Mouse (Mus musculus): Measurements from ENCODE around the gene Hist2h2ab. TPM values are rescaled to one million over a fixed set of nuclear protein-coding genes. Genes with fewer than 3 reads are reported as not detected.

Hist2h2ab gene
- total and polyA plus RNA-seq, 2 experiments = 0.81 to 8.9 TPM

DNA sequence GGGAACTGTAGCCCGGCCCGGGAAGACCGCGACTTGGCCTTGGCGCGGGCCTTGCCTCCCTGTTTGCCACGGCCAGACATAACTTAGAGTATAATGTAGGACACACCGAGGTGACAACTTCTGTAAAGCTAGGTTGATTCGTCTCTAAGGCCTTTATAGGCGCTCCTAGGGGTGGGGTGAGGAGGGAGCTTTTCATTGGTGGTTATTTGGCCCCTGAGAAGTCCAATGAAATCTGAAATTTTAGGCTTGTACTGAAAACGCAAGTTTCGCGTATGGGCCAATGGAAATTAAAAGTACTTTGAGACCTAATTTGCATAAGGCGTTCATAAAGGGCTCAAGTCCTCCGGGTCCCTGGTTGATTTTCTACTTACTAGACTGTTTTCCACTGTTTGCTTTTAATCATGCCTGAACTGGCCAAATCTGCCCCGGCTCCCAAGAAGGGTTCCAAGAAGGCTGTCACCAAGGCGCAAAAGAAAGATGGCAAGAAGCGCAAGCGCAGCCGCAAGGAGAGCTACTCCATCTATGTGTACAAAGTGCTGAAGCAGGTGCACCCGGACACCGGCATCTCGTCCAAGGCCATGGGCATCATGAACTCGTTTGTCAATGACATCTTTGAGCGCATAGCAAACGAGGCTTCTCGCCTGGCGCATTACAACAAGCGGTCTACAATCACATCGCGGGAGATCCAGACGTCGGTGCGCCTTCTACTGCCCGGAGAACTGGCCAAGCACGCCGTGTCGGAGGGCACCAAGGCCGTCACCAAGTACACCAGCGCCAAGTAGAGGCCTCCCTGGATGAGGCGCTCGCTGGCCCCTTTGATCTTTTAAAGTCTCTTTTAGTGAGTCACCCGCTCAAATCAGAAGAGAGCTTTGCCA is 1.3 kb downstream of the Hist2h2ab start, which contains the start of the genes Hist2h2ac and Hist2h2be:
Gene Hist2h2ac, minus strand, starts transcription at position 116 of the 875 bp plus-strand sequence.
Gene Hist2h2be, plus strand, starts transcription at position 355 of the 875 bp plus-strand sequence.
- H3K27me3 ChIP-seq (ENCODE audit: control insufficient read depth, insufficient read depth, low read length) = no peaks in the 10 kb centered on the region
- H3K27ac ChIP-seq (replicated peaks; ENCODE audit: insufficient read depth, low read depth, low read length) = peak within 1 kb of the TSS; percentile 97
- TF ChIP-seq CTCF (IDR thresholded peaks at IDR 0.05; ENCODE audit: low read depth, low read length) = no peak
- TF ChIP-seq POLR2A (IDR thresholded peaks at IDR 0.05; ENCODE audit: extremely low read depth, insufficient read depth, low read length) = peak; percentile 89
- peaks cover 9% of the 10 kb centered on the region for H3K4me1 ChIP-seq (ENCODE audit: control insufficient read depth, insufficient read depth, low read length)
- peak within 1 kb of the TSS; percentile 85 for H3K4me3 ChIP-seq (ENCODE audit: insufficient read depth, low read depth, low read length)
- H3K36me3 ChIP-seq (ENCODE audit: control insufficient read depth, insufficient read depth, low read length) = no peaks in the 10 kb centered on the region
- WGBS = under 1% methylated on average over 43 of the region's 43 CpGs
- peak; percentile 99 for DNase-seq (ENCODE audit: extremely low read depth, low read depth, low spot score)
- peak within 1 kb of the TSS; percentile 93 for H3K9ac ChIP-seq (ENCODE audit: low read depth, low read length)
- H3K79me2 ChIP-seq (ENCODE audit: control insufficient read depth, insufficient read depth, low read length) = no peaks in the 10 kb centered on the region

DNA sequence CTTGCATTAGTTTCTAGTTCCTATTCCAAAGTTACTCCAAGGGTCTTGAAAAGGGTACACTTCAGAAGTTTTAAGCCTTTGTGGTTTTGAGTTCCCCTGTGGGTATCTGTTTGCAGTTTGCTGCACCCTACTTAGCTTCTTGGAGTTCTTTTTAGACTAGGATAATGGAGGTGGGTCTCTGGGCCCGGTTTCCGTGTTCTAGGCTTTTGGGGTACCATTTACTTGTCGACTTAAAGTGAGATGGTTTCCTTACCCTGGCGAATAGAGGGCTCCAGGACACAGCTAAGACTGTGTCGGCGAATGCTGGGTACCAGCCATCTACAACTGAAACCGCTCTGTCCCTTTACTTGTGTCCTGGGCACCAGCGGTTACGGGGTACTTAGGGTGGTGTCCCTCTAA is 2.0 kb downstream of the Hist2h2ab start:
- no peaks in the 10 kb centered on the region for H3K36me3 ChIP-seq (ENCODE audit: control insufficient read depth, insufficient read depth, low read length)
- TF ChIP-seq CTCF (IDR thresholded peaks at IDR 0.05; ENCODE audit: low read depth, low read length) (no peak), POLR2A (IDR thresholded peaks at IDR 0.05; ENCODE audit: extremely low read depth, insufficient read depth, low read length) (no peak)
- peak overlapping the region; percentile 75 for H3K27ac ChIP-seq (replicated peaks; ENCODE audit: insufficient read depth, low read depth, low read length)
- H3K79me2 ChIP-seq (ENCODE audit: control insufficient read depth, insufficient read depth, low read length) = no peaks in the 10 kb centered on the region
- no peak for DNase-seq (ENCODE audit: extremely low read depth, low read depth, low spot score)
- H3K9ac ChIP-seq (ENCODE audit: low read depth, low read length) = peak overlapping the region; percentile 62
- WGBS = 19% methylated on average over 9 of the region's 9 CpGs
- H3K4me1 ChIP-seq (ENCODE audit: control insufficient read depth, insufficient read depth, low read length) = peaks cover 9% of the 10 kb centered on the region
- H3K27me3 ChIP-seq (ENCODE audit: control insufficient read depth, insufficient read depth, low read length) = no peaks in the 10 kb centered on the region
- H3K4me3 ChIP-seq (ENCODE audit: insufficient read depth, low read depth, low read length) = peak overlapping the region; percentile 53

GRCm38 (mm10) chr3:96222774-96223173 is 3.1 kb downstream of the Hist2h2ab start:
- Histone ChIP-seq H3K27ac (replicated peaks; ENCODE audit: insufficient read depth, low read depth, low read length) (no peak overlapping the region), H3K4me3 (ENCODE audit: insufficient read depth, low read depth, low read length) (no peak overlapping the region), H3K9ac (ENCODE audit: low read depth, low read length) (no peak overlapping the region), H3K4me1 (ENCODE audit: control insufficient read depth, insufficient read depth, low read length) (peaks cover 9% of the 10 kb centered on the region), H3K27me3 (ENCODE audit: control insufficient read depth, insufficient read depth, low read length) (no peaks in the 10 kb centered on the region), H3K36me3 (ENCODE audit: control insufficient read depth, insufficient read depth, low read length) (no peaks in the 10 kb centered on the region), H3K79me2 (ENCODE audit: control insufficient read depth, insufficient read depth, low read length) (no peaks in the 10 kb centered on the region)
- DNase-seq (ENCODE audit: extremely low read depth, low read depth, low spot score) = no peak
- no peak for TF ChIP-seq POLR2A (IDR thresholded peaks at IDR 0.05; ENCODE audit: extremely low read depth, insufficient read depth, low read length)
- TF ChIP-seq CTCF (IDR thresholded peaks at IDR 0.05; ENCODE audit: low read depth, low read length) = no peak
- 42% methylated on average over 4 of the region's 4 CpGs for WGBS

DNA sequence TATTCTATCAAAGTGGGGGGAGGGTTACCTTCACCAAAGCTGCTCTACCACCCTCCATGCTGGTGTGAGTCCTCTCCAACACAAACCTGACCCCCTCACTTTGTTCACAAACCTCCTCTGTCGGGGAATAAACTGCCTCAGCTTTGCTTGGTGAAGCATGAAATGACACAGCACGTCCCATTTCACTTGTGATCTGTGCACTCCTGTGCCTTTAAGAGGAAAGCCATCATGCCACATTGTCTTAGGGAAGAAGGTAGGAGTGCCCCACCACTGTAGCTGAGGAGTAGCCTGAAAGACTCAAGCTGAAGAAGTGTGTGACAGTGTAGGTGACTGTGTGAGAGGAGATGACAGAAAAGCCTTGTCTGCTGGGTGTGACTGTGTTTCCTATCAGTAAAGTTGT is 5.8 kb downstream of the Hist2h2ab start:
- Histone ChIP-seq H3K36me3 (ENCODE audit: control insufficient read depth, insufficient read depth, low read length) (no peaks in the 10 kb centered on the region), H3K4me1 (ENCODE audit: control insufficient read depth, insufficient read depth, low read length) (peaks cover 6% of the 10 kb centered on the region; the same call in 1 of the 2 replicates), H3K4me3 (ENCODE audit: insufficient read depth, low read depth, low read length) (no peak overlapping the region), H3K27me3 (ENCODE audit: control insufficient read depth, insufficient read depth, low read length) (no peaks in the 10 kb centered on the region), H3K79me2 (ENCODE audit: control insufficient read depth, insufficient read depth, low read length) (no peaks in the 10 kb centered on the region), H3K27ac (replicated peaks; ENCODE audit: insufficient read depth, low read depth, low read length) (no peak overlapping the region), H3K9ac (ENCODE audit: low read depth, low read length) (no peak overlapping the region)
- TF ChIP-seq POLR2A (IDR thresholded peaks at IDR 0.05; ENCODE audit: extremely low read depth, insufficient read depth, low read length) (no peak), CTCF (IDR thresholded peaks at IDR 0.05; ENCODE audit: low read depth, low read length) (no peak)
- 76% methylated on average over 2 of the region's 2 CpGs for WGBS
- DNase-seq (ENCODE audit: extremely low read depth, low read depth, low spot score) = no peak

GRCm38 (mm10) chr3:96226695-96227648 is 7.3 kb downstream of the Hist2h2ab start:
- 74% methylated on average over 8 of the region's 8 CpGs for WGBS
- Histone ChIP-seq H3K4me3 (ENCODE audit: insufficient read depth, low read depth, low read length) (no peak overlapping the region), H3K27ac (replicated peaks; ENCODE audit: insufficient read depth, low read depth, low read length) (no peak overlapping the region)

More at GRCm38 (mm10) chr3:96226695-96227648, 7.3 kb downstream of the Hist2h2ab start:
- no peaks in the 10 kb centered on the region for H3K79me2 ChIP-seq (ENCODE audit: control insufficient read depth, insufficient read depth, low read length)
- no peak for TF ChIP-seq POLR2A (IDR thresholded peaks at IDR 0.05; ENCODE audit: extremely low read depth, insufficient read depth, low read length)
- no peak for TF ChIP-seq CTCF (IDR thresholded peaks at IDR 0.05; ENCODE audit: low read depth, low read length)
- peaks cover 3% of the 10 kb centered on the region; the same call in 1 of the 2 replicates for H3K4me1 ChIP-seq (ENCODE audit: control insufficient read depth, insufficient read depth, low read length)
- no peaks in the 10 kb centered on the region for H3K36me3 ChIP-seq (ENCODE audit: control insufficient read depth, insufficient read depth, low read length)
- H3K27me3 ChIP-seq (ENCODE audit: control insufficient read depth, insufficient read depth, low read length) = no peaks in the 10 kb centered on the region
- DNase-seq (ENCODE audit: extremely low read depth, low read depth, low spot score) = no peak
- H3K9ac ChIP-seq (ENCODE audit: low read depth, low read length) = no peak overlapping the region

All from liver, adult 2 months (tissue).